Mouse (Mus musculus): ENCODE results near the gene Ube2o.
A peak's percentile ranks its signal among the peaks of the same experiment; 100 is the strongest.

Gene Ube2o

DNA sequence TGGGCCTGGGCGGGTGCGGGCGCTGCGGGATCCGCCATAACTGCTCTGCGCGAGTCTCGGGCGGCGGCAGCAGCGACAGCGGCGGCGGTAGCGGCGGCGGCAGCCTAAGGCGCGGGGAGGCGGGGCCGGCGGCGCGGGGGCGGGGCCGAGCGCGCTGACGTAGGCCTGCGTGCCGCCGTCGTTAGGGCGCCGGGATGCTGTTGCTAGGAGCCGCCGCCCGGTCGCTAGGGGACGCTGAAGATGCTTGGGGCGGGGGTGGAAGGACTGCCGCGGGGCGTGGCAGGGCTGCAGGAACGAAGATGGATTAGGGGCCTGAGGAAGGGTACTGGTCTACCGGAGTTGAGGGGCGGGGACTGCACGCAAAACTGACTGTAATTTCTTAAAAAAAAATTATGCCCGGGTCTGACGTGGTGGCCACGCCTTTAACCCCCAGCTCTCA is at the start of gene Ube2o:
TSS of gene Ube2o (minus strand) at position 72 of the 439 bp plus-strand sequence.
- DNase-seq (ENCODE audit: low spot score in 2 of 2) = peak; percentile 84 to 85

DNA sequence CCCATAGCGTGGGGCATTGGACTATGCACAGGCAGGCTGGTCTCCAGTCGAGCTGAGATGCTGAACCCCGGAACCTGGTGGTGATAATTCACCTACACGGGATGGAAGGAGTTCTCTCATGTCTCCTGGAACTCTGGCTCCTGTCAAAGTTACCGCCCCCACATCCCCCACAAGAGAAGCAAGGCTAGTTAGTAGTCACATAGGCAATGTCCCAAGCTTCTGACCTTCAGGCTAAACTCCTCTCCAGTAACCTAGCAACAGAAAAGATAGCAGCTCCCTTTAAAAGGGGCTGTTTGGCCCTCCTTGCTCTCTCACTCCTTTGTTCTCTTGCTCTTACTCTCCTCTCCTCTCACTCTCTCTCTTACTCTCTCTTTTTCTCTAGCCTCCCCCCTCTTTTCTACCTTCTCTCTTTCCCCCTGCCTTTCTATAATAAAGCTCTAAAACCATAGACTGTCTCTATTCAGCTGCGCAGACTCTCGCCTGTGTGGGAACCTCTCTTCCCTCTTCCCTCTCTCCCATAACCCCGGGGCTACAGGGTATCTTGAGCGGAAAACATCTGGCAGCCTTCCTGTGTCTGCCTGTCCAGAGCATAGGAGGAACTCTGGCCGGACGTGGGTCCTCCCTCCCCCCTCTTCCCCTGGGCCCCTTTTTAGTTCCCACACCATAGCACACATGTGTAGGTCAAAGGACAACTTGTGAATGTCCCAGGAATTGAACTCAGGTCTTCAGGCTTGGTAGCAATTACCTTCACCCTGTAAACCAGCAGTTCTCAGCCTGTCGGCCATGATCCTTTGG is 49.1 kb upstream of the Ube2o start:
- DNase-seq (ENCODE audit: low spot score in 2 of 2) = no peak

DNA sequence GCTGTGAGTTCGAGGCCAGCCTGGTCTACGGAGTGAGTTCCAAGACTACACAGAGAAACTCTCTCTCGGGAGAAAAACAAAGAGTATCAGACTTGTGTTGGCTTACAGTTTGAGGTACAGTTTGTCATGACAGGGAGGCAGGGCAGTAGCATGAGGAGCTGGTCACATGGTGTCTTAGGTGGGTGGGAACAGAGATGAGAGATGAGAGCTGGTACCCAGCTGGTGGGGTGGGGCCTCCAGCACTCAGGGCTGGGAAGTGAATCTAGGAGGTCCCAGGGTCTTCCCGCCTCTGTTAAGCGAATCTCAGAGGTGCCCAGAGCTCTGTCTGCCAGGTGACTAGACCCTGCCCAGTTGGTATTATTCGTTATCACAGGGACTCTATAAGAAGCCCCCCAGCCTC is 48.2 kb upstream of the Ube2o start:
- no peak for DNase-seq (ENCODE audit: low spot score in 2 of 2)

DNA sequence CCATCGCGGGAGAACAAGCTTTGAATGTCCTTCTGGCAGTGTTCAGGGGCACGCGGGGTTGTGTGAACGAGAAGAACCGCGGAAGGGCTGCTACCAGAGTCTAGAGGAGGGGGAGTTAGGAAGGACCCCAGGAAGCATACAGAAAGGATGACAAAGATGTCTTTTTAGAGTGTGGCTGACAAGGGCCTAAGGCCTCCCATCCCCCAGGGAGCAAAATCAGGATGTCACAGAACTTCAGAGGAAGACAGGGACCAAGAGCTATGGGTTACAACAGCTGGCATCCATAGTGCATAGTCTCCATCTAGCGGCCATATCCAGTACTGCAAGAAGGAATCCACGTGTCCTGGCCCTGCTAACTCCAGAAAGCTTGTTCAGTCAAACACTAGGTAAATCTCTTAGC is 47.5 kb upstream of the Ube2o start:
- peak; percentile 76 to 81 for DNase-seq (ENCODE audit: low spot score in 2 of 2)

DNA sequence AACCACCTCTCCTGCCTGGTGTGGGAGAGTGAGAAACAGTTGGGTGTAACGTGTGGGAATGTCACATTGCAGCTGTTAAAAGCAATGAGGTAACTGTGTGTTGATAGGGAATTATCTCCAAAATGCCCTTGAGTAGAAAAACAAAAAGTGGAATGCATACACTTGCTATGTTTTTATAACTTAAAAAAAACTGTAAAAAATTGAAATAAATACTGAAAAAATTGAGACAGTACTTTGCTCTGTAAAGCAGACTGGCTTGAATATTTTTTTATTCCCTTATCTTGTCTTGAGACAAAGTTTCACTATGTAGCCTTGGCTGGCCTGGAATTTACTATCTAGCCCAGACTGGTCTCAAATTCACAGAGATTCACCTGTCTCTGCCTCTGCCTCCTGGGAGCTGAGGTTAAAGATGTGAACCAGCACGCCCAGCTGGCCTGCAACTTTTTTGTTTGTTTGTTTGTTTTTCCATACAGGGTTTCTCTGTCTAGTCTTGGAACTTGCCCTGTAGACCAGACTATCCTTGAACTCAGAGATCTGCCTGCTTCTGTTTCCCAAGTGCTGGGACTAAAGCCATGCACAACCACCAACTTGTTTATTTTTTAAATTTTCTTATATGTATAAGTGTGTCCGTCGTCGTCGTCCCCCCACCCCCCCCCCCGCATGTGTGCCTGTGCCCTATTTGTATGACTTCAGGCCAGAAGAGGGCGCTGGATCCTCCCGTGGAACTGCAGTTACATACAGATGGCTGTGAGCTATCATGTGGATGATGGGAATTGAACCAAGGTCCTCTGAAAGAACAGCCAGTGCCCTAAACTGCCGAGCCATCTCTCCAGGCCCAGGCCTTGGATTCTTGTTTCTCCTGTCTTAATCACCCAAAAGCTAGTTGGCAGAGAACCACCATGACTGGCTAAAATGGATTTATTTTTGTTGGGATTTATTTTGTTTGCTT is 46.1 kb upstream of the Ube2o start:
- no peak for DNase-seq (ENCODE audit: low spot score in 2 of 2)

DNA sequence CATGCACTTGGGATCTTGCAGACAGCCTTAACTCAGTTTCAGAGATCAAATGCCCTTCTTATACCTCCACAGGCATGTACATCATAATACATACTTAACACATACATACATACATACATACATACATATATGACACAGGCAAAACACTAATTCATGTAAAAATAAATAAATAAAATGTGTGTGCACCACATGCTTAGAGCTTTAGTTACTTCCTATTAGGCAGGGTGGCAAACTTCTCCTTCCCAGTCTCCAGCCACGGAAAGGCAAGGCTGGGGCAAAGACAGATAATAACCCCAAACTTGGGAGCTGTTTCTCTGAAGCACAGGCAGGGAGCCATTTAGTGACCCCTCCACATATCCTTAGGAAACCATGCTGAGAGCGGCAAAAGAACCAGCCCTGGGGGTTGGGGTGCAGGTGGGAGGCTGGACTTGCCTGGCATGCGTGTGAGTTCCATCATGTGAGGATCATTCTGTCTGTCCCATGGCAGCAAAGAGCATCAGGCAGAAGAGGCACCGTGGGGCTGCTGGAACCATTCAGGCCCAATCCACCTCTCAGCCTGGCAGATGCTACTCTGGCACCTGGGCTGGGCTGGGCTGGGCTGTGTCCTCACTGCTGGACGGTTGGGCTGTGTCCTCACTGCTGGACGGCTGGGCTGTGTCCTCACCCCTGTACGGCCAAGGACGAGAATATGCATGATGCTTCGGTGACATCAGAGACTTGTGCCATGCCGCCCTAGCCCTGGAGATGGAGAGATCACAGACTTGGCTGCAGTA is 45.2 kb upstream of the Ube2o start, which contains the start of gene Rhbdf2:
TSS of gene Rhbdf2 (minus strand) at position 721 of the 773 bp plus-strand sequence.
- no peak for DNase-seq (ENCODE audit: low spot score in 2 of 2)

DNA sequence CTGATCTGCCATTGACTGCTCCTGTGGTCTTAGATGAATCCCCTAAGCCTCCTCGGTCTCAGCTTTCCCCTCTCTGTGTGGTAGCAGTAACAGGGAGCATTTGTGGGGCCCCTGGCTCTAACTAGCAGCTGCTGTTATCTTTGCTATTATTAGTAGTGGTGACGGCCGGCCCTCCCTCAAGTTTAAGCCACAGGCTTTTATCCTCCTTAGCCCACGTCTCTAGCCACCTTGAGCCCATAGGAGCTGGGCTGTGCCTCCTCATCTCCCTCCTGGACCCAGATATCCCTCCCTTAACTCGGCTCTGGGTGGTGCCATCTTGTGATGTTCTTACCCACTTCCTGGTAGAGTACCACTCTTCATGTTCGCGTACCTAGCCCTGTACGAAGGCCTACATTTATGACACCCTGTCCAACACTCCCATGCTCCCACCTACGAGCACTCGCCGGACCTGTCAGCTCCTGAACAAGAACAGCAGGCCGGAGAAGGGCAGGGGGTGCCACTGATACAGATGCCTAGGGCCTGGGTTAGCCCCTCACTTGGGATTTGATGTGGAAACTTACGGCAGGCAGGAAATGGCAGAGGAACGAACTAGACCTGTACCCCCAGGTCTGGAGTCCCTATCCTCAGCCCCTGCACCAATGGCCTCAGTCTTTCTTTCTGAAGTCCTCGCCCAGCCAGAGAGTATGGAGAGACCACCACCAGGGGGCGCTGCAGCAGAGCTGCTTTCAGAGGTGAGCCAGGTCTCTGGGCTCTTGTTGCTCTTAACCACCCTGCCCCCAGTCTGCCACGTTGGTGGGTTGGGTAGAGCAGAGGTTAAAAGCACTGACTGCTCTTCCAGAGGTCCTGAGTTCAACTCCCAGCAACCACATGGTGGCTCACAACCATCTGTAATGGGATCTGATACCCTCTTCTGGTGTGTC is 44.1 kb upstream of the Ube2o start:
- DNase-seq (ENCODE audit: low spot score in 2 of 2) = peak; percentile 53 to 68

DNA sequence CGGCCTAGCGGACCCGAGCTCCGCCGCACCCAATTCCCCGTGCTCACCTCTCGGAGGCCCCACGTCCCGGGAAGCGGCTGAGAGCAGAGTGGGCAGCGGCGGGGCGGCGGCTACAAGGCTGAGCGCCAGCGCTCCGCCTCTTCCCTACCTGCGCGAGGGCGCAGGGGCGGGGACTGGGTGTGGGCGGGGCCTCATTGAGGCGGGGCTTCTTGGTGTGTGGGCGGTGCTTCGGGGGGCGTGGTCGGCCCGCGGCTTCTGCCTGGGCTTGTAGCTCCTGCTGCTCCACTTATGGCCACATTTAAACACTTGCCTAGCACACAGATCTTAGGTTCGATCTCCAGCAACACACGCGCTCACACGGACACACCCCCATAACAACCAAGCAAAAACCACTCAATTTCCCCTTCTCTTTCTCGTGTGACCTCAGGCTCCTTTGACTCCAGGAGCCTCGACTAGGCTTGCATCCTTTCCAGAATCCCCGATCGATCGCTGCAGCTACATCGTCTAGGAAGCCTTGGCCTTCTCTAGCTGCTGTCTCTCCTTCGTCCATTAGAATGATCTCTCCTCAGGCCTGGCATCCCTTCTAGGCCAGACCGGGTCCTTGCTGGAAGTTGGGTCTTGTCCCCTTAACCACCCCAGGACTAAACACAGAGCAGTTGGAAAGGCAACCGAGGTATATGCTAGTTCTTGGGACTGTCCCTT is 43.0 kb upstream of the Ube2o start:
- peak; percentile 84 to 87 for DNase-seq (ENCODE audit: low spot score in 2 of 2)

DNA sequence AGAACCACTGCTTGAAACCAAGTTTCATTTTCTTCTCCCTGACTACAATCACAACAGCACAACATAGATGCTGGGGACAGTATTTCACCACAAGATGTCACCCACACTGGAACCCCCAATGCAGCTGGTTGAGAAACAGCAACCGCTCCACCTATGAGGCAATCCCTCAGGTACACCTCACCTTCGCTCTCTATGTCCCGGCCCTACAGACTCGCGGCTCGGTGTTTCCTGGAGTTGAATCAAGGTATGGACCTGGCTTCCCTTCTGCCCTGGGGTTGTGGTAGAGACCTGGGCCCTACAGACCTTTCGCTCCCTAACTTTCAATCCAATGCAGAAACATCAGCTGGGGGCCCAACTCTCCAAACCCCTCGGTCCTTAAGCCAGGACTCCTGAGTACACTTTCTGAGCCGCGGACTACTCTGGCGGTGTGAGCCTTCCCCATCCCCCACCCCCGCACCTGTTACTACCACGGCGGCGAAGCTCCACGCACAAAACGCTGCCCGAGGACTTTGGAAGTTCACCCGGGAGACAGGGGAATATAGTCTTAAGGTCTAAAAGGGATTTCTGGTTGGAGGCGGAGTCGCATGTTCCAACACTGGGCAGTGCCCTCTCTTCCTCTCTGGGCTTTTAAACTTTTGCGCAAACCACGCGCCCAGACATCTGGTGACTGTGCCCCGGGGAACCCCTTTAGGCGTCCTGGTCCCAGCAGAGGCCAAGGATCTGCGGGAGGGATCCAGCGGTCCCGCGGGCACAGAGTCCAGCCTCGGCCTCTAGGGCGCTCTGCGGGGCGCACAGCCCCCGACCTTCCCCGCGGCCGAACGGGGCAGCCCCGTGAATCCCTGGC is 42.3 kb upstream of the Ube2o start:
- DNase-seq (ENCODE audit: low spot score in 2 of 2) = no peak

DNA sequence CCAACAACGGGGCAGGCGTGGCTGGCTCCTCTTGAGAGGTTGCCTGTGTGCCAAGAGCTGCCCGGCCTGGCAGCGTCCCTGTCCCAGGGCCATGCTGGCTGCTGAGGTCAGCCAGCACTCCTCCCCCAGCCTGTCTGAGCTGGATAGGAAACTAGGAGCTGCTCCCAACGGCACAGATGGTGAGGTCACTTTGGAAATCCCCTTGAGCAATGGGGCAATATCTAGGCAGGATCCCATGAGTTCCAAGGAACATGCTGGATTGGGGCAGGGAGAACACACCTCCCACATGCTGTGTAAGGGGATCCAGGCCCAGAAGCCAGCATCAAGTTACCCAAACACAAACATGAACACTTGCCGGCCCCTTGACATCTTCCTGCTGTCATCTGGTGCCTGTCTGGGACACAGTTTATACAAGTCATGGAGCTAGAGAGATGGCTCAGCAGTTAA is 40.0 kb upstream of the Ube2o start:
- DNase-seq (ENCODE audit: low spot score in 2 of 2) = peak in 1 of 2 experiments; percentile 44

DNA sequence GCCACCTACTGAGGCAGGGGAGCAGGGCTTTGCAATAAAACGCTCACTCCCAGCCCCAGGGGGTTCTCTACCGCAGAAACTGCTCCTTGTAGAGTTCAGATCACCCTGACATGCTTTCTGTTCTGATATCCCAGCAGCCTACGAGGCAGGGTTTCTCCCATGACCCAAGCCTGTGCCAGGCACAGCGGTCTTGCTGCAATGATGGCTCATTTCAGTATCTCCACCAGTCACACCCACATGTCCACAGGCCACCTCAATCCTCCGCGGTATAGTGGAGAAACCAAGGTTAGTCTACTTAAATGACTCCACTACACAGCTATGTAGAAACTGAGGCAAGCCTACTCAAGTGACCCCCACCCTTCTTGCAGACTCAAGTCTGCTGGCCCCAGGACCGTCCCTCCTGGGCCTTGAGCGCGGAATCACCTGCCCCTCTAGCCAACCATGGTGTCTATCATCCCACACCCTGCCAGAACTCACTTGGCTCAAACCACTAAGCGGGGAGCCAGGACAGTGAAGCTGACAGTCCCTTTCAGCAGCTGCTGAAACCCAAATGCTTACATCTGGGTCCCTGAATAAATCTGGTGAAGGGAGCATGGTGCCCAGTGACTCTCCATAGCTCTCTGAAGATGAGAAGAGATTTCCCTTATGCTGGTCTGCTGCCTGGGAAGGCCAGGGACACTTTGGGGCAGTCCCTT is 39.5 kb upstream of the Ube2o start:
- no peak for DNase-seq (ENCODE audit: low spot score in 2 of 2)

DNA sequence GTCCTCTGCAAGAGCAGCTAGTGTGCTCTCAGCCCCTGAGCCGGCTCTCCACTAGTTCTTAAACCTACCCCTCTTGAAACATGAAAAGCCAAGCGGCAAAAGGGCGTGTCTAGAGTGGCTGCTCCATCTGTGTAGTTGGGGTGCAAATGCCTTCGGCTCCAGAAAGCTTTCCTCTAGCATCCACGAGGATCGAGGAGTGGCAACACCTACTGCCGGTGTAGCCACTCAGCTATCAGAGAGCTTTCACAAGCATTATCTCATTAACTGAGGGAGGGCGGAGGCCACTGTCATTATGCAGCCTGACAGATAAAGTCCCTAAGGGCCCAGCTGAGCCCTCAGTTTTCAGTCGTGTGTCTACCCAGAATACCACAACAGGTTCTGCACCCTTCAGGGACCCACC is 38.8 kb upstream of the Ube2o start:
- DNase-seq (ENCODE audit: low spot score in 2 of 2) = peak; percentile 10 to 60

DNA sequence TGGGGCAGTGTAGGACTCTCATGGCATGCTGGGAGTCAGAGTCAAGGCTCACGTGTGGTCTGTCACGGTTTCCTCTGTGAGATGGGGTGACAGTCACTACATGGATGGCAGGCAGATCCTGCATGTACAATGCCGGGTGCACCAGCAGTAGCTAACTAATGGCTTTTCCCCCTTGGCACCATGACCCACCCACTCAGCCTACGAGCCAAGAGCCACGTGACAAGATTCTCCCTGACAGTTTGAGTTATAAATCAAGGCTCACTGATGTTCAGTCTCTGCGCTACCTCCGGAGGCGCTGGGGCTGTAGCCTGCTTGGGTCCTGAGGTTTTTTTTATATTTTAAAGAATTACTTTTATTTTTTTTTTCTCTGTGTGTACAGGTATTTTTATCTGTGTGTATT is 38.3 kb upstream of the Ube2o start:
- DNase-seq (ENCODE audit: low spot score in 2 of 2) = no peak

DNA sequence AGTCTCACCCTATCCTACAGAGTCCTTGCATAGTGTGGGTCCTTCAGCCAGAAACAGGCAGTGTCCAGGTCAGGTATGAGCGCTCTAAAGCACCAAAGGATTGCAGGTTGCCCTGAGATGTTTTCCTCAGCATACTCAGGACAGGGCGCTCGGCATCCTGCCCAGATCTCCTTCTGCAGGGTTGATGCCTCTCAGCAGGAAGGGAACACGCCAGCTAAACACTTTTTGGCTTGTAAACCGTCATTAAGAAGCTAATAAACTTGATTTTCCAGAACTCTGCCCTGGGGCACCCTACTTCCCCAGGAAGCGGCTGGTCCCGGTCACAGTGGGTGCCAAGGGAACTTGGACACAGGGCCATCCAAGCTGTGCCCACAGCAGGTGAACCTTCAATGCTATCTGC is 37.9 kb upstream of the Ube2o start:
- DNase-seq (ENCODE audit: low spot score in 2 of 2) = no peak

DNA sequence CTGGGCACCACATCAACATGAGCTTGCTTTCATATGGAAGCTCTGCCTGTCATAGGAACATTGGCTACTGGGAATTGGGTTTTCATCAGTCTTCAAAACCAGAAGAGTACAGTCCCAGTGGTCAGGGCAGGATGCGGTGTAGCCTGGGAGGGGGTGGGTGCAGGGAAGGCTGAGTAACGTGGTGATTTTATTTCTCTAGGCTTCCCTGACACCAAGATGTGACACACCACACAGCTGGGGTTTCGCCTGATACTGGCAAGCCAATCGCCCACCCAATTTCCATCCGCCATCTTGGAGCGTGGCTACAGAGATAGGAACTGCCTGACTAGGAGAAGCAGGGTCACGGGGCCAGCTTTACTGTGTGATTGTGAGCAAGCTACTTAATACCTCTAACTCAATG is 37.4 kb upstream of the Ube2o start:
- no peak for DNase-seq (ENCODE audit: low spot score in 2 of 2)

DNA sequence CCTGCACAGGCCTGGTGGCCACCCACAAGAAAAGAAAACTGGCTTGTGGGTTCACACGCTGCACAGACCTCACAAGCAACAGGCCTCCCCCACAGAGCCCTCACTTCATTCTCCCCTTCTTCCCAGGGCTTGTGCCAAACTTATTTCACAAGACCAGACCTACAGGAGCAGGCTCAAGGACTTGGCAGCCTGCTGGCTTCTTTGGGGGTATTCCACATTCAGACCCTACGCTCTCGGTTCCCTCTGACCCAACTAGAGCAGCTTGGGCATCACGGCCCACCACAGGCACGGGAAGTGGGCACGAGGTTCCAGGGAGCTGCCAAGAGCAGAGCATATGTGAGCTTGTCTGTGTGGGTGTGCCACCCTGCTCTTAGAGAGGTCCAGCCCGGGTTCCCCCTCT is 36.4 kb upstream of the Ube2o start:
- DNase-seq (ENCODE audit: low spot score in 2 of 2) = no peak

DNA sequence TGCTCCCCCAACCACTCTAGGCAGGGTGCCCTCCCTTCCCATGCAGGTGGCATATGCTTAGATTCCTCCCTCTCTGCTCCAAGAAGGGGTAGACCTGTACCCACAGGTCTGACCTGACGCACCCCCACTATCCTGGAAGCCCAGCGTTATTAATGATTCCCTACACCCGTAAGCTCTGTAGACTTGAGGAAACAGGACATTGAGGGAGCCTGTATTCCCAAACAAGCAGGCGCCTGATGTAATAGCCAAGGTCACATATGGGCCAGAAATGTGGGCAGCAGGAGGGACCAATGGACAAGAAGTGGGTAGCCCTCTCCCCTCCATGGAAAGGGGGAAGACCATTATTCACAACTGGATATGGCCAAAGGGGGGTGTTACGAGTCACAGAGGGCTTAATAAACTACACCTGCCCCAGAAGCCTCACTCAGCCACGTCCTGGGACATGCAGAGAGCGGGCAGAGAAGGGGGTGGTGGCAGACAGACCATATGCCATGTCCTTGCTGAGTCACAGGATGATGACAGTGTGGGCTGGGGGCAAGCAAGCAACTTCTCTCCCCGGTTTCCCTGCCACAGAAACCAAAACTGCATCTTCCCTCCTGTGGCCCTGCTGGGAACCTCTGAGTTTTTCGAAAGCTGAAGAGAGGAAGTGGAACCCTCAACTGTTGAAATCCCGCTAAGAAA is 35.3 kb upstream of the Ube2o start:
- peak; percentile 53 to 67 for DNase-seq (ENCODE audit: low spot score in 2 of 2)

Measured in spleen, postnatal 36 days (tissue).